Mouse (Mus musculus) mouse trophoblast stem cell (cell line): ENCODE measurements around the gene Rpl37.
"Not testable (repeated sequence)": the region's sequence is repeated elsewhere in the genome, so short reads cannot be mapped to it uniquely, and the experiment has no call there.

Source experiments
- in situ Hi-C, 2 experiments: fragments of 300-500 bp; cut with MseI, MboI; formaldehyde crosslinking; loops; 2 replicates in 1 of 2; 3 replicates in 1 of 2; pipeline ENCODE4 v1.15.1; 2025

Rpl37 gene

DNA sequence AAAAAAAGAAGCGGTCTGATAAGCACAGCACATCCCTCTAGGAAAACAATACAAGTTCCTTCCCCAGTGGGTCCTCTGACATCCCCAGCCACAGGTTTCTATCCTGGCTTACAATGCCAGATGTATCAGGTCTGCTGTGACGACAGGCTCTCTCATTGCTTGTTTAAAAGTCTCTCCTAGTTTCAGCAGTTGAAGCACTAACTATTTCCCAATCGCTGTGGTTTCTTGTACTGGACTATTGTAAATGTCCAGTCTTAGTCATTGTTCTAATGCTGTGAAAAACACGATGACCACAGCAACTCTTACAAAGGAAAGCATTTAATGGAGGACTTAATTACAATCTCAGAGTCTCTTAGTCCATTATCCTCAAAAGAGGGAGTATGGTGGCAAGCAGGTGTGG lies 10.0 kb downstream of the Rpl37 start:
- in situ Hi-C loops: no loop called here

DNA sequence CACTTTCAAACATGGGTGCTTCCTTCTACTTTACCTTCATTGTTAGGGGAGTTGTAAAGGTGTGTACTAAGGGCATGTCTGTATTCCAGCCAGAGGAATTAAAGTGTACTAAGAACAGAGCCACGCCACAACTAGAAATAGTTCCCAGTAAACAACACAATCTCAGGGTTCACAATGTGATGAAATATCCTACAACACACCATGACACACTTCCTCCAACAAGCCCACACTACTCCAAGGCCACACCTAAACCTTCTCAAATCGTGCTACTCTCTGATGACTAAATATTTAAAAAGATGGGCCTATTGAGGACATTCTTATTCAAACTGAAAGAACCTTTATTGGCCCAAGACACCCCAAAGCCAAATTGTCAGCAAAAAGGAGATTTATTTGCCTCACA lies 11.0 kb downstream of the Rpl37 start:
- in situ Hi-C loops: no loop called here

DNA sequence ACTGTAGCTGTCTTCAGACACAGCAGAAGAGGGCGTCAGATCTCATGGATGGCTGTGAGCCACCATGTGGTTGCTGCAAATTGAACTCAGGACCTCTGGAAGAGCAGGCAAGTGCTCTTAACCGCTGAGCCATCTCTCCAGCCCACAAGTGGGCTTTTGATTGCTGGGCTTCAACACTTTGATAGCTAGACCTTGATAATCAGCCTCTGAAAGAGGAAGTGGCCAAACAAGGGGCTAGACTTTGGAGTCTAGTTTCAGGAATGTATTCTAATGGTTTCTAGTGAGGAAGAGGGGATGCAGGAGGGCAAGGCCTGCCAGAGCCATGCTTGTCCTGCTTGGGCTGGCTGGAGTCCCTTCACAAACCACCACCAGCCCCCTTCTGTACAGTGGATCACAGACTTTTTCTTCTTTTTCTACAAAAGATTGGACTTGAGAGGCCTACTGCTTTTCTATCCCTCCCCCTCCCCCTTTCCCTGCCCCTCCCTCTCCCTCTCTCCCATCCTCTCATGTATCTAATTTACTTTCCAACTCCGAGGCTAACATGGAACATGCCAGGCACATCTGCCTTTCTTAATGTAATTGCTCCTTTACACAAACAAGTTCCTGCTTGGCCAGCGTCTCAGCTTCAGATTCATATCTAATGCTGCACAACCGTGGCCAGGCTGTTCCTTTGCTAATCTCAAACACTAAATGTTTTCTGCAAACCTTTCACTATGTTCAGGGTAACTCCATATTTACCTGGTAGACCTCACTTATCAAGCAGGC lies 11.9 kb downstream of the Rpl37 start:
- in situ Hi-C loops: no loop called here

DNA sequence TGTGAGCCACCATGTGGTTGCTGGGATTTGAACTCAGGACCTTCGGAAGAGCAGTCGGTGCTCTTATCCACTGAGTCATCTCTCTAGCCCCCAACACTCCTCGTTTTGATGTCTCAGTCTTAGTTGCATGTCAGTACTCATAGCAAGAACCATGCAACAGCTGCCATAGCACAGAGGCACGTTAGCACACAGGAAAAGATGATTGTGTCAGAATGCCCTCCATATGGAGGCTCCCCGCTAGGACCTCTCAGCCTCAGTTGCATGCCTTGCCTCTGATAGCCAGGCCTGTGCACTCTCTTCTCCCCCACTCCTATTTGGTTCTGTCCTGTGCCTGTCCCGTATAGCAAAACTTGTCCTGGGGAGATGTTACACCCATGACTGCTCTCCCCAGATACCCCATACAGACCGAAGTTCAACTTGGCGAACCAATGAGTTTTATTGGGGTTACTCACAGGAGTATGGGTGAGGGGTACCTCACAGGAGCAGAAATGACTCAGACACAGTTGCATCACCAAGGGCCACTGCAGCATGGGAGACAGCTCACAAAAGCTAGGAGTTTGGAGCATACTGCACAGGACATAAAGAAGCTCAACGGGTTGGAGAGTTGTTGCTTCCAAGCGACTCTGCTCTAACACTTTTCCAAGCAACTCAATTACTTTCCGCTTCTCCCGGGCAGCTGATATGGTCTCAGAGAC lies 12.8 kb downstream of the Rpl37 start:
- in situ Hi-C loops: no loop called here

DNA sequence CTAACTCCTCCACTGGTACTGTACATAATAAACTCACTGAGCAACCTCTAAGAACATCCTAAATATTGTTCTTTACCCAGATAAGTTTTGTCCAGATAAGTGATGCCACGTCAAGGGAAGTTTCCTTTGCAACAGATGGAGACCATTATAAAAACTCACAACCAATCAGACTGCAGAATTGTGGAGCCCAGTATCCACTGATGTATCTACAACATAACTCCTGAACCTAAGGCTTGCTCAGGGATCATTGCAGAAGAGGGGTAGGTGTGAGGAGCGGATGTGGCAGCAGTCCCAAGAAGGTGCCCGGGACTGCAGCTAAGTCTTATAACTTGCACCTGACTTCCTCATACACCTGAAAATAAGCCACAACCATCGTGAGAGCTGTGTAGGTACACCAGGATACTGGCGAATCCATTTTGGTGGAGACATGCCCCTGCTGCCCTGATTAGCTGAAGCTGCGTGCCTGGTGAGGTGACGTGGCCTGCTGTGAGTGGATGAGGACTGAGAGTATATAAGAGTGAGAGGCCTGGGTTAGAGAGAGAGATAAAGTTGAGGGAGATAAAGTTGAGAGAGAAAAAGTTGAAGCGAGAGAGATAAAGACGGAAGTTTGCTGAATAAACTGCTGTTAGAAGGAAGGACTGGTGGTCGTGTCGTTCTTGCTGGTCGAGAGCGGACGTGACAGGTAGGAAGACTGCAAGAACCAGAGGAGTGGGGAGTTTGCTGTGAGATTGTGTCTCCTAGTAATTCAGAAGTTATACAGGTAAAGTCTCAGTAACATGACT lies 14.6 kb downstream of the Rpl37 start:
- in situ Hi-C loops: not testable (repeated sequence)

DNA sequence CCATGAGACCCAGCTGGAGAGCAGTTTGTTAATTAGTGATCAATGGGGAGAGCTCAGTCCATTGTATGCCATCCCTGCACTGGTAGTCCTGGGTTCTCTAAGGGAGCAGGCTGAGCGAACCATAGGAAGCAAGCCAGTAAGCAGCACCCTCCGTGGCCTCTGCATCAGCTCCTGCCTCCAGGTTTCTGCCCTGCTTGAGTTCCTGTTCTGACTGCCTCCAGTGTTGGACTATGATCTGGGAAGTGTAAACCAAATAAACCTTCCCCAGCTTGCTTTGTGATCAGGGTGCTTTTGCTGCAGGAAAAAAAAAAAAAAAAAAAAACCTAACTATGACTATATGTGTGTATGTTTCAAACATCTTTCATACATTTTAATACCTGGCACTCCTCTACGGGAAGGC lies 16.9 kb downstream of the Rpl37 start:
- in situ Hi-C loops: no loop called here

DNA sequence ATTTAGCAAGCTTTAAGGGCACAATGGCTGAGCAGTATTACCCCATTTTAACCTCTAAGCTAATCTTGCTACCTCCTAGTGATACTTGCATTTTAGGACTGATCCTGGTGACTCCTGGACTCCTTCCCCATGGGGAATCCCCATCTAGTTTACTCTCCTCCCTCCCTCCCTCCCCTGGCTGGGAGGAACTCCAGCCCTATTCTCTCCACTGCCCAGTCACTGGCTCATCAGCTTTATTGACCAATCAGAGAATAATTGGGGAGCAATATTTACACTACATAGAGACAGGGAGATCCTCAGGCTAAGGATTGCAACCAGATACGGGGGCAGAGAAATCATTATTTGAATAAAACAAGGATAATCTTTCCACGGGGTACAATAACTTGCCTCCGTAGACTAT lies 17.7 kb downstream of the Rpl37 start:
- in situ Hi-C loops: no loop called here

DNA sequence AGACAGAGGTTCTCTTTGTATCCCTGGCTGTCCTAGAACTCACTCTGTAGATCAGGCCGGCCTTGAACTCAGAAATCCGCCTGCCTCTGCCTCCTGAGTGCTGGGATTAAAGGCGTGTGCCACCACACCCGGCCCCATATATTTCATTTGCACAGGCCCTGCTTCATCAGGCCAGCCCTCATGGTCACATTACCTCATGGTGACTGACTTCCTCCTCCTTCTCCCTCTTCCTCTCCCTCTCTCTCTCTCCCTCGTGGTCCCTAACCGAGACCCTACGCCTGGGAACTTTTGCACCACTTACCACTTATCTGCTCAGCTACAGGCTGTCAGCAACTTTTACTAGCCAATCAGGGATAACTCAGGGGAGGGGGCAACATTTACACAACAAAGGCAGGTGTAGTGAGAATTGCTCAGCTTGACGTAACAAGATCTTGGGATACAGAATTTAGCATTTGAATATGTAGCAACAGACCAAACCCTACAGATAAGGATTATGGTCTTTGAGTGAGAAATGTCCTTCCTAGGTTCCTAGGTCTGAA lies 18.6 kb downstream of the Rpl37 start:
- in situ Hi-C loops: no loop called here

DNA sequence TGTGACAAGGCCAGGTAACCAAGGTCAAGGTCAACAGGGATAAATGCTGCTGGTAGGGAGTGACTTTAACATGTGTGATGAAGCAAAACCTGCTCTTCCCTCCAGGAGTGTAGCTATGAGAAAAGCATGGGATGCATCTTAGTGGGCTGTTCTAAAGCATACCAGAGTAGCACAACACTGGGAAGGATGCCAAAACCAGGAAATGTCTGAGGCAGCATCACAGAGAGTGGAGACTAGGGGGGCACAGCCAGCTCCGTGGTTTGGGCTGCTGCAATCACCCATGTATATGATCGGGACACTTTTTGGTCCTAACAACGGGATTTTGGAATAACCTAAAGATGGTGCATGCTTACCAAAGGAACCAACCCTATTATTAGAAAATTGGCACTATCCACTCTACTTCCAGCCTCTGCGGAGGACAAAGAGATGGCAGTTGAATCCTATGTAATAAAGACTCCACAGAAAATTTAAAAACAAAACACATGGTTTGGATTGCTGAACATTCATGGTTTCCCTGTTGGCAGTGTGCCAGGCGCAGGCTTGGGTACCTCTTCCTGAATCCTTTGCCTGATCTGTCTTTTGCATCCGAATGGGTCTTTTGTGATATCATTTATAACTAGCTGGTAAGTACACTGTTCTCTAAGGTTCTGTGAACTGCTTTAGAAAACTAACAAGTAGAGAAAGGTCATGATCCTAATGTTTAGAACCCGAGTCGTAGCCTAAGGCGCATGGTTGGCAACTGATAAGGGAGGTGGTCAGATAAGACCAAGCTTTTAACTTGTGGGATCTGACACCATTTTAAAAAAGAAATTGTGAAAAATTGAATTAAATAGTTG lies 21.8 kb downstream of the Rpl37 start:
- in situ Hi-C loops: no loop called here

DNA sequence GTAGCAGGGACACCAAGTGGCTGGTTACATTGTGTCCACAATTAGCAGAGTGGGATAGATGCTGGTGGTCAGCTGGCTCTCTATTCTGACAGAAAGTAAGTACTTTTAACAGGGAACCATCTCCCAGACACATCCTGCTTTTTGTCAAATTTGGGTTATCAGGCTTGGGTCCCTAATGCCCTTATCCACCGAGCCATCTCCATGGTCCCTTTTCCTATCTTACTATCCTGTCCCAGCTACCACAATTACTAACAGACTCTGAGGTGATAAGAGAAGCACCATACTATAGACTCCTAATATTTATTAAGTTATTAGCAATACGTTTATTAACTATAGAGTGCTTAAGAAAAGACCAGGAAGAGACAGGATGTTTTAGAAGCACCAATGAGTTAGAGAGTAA lies 22.9 kb downstream of the Rpl37 start:
- in situ Hi-C loops: no loop called here

DNA sequence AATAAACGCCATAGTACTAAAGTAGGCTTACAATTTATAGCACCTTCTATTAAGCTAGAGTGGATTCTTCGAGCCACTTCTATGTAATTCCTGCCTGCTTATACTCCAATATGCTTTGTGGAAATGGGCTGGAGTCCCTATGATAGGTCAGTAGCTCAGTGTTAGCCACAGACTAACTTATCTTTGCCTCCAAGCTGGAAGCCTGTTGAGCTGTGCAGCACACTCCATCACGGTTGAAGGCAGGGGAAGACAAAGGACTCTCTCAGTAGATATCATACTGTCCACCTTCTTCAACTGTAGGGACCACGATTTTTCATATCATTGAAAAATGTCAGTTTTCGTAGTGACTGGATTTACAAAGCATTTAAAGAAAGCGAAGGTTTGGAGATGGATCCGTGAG lies 23.4 kb downstream of the Rpl37 start:
- in situ Hi-C loops: no loop called here

- in situ Hi-C loops: no loop called here
These were observed 23.9 kb downstream of the Rpl37 start for GRCm38 (mm10) chr15:5140357-5140756.

DNA sequence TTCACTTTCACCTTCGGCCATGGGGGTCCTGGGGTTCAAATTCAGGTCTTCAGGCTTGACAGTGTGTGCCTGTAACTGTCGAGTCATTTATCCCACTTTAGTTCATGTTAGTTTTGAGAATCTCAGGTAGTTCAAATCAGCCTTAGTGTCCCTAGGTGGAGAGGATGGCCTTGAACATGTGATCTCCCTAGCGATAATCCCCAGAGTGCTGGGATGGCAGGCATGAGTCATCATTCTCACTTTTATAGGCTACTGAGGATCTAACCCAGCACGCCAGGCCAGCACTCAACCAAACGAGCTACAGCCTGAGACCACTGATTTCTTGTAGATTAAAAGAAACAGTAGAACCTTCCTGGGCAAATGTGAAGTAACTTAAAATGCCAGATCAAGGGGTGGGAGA lies 25.6 kb downstream of the Rpl37 start:
- in situ Hi-C loops: no loop called here

- in situ Hi-C loops: no loop called here
These were observed 26.3 kb downstream of the Rpl37 start for GRCm38 (mm10) chr15:5142714-5143113.

DNA sequence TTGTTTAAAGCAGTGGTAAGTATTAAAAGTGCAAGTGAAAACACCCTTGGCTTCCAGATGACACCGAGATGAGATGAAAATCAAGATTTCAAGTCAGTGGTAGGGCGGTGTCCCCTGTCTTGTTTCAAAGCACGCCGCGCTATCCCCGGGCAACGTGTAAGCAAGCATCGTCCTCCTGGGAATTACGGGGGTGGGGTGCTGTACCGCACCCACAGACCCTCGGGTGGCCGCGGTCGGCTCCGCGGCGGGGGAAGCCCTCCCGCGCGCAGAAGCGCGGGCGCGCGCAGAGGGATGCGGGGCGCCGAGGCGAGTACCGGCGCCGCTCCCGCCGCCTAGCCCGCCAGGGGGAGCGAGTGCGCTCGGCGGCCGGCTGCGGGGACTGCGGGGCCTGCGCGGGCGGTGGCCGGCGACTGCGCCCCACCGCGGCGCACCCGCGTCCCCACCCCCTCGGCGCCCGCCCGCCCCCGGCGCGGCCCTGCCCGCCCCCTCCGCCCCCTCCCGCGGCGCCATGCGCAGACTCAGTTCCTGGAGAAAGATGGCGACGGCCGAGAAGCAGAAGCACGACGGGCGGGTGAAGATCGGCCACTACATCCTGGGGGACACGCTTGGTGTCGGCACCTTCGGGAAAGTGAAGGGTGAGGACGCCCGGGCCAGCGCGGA lies 27.0 kb downstream of the Rpl37 start, which contains the start of gene Prkaa1:
Gene Prkaa1 (plus strand): TSS at position 501 of the 660 bp plus-strand sequence.
- in situ Hi-C loops: no loop called here

DNA sequence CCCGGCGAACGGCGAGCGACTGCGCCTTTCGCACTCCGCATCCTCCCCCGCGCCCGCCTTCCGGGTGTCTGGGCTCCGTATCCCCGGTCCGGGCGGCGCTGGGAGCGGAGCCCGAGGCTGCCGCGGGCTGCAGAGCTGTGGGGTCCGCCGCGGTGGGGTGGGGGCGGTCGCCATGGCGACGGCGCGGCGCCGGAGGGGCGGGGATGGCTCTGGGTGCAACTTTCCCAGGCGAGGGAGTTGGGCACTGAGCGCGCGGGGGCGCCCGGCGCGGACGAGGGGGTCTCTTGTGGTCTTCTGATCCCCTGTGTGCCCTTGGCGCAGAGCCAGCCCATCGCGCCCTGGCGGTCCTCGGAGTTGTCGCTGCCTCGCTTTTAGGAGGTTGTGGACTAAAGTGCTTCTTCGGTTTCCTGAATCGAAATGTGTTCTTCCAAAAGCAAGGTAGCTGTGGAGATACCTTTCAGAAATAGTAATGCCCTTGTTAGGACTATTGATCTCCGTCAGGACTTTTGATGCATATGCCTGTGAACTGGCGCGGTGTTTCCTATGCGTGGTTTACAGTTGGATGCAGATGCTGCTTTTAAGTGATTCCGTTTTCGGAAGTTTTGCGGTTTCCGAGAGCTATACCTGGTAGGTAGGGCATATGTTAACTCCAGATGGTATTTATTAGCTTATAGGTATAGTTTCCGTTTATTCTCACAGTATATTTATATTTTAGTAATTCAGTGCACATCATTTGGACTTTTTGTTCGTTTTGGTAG lies 27.8 kb downstream of the Rpl37 start:
- in situ Hi-C loops: no loop called here

GRCm38 (mm10) chr15:5145196-5145945 lies 28.9 kb downstream of the Rpl37 start:
- in situ Hi-C loops: no loop called here

GRCm38 (mm10) chr15:5149187-5149586 lies 32.7 kb downstream of the Rpl37 start:
- in situ Hi-C loops: no loop called here

- in situ Hi-C loops: no loop called here
These were observed 35.7 kb downstream of the Rpl37 start for GRCm38 (mm10) chr15:5152171-5152570.
